Mouse (Mus musculus) liver, adult 2 months (tissue): Measurements from ENCODE around the gene Pdzd3. TPM values are rescaled to one million over a fixed set of nuclear protein-coding genes. Genes with fewer than 3 reads are reported as not detected.

ENCODE experiments used
- DNase-seq: peaks from one replicate; pipeline ENCODE4 v3.0.0-alpha.2; 2011; ENCODE audit warnings: low read depth, low spot score; ENCODE audit errors: extremely low read depth
- H3K27ac ChIP-seq: fragments of 200-500 bp; replicated peaks from 2 replicates; pipeline ENCODE4 v1.5.1; 2012; ENCODE audit warnings: low read depth, mild to moderate bottlenecking, control low read depth, inconsistent platforms, low read length; ENCODE audit not compliant: insufficient read depth
- H3K27me3 ChIP-seq: fragments of 200-500 bp; 2 replicates; pipeline ENCODE4 v1.6.1; 2012; ENCODE audit warnings: mild to moderate bottlenecking, moderate library complexity, low read length, inconsistent platforms; ENCODE audit not compliant: control insufficient read depth, insufficient read depth
- H3K36me3 ChIP-seq: fragments of 200-500 bp; 2 replicates; pipeline ENCODE4 v1.6.1; 2012; ENCODE audit warnings: low read length, inconsistent platforms; ENCODE audit not compliant: control insufficient read depth, insufficient read depth
- H3K4me1 ChIP-seq: fragments of 200-500 bp; 2 replicates; pipeline ENCODE4 v1.6.1; 2011; ENCODE audit warnings: low read length; ENCODE audit not compliant: control insufficient read depth, insufficient read depth
- H3K4me3 ChIP-seq: fragments of 200-500 bp; 2 replicates; pipeline ENCODE4 v1.5.1; 2011; ENCODE audit warnings: low read depth, mild to moderate bottlenecking, control low read depth, low read length, moderate library complexity; ENCODE audit not compliant: insufficient read depth
- H3K79me2 ChIP-seq: fragments of 200-500 bp; 2 replicates; pipeline ENCODE4 v1.6.1; 2012; ENCODE audit warnings: inconsistent platforms, mild to moderate bottlenecking, low read length, moderate library complexity; ENCODE audit not compliant: control insufficient read depth, insufficient read depth
- H3K9ac ChIP-seq: fragments of 200-500 bp; 2 replicates; pipeline ENCODE4 v1.6.1; 2012; ENCODE audit warnings: low read depth, mild to moderate bottlenecking, control low read depth, inconsistent platforms, low read length
- CTCF ChIP-seq: fragments of 200-500 bp; IDR thresholded peaks from 2 replicates; pipeline ENCODE4 v1.5.1; 2011; ENCODE audit warnings: low read depth, low read length, control low read depth
- POLR2A ChIP-seq: fragments of 200-500 bp; IDR thresholded peaks from 2 replicates; pipeline ENCODE4 v1.6.1; 2011; ENCODE audit warnings: low read length, control low read depth; ENCODE audit not compliant: insufficient read depth; ENCODE audit errors: extremely low read depth
- WGBS: fragments of 180-500 bp; shearing (Covaris S2); methylation state at CpG from one replicate; pipeline ENCODE4 v1.1.7; 2018; 5-methylcytosine and 5-hydroxymethylcytosine counted together
- polyA plus RNA-seq: library from polyadenylated mRNA; depleted of rRNA; stranded (reverse); fragments of >200 nt; gene quantifications from 2 replicates; pipeline ENCODE4 v1.2.3, GENCODE M21; 2012; rRNA removed
- total RNA-seq: library from RNA; depleted of rRNA; stranded (reverse); fragments of >200 nt; gene quantifications from 2 replicates; pipeline ENCODE4 v1.2.3, GENCODE M21; 2014; rRNA removed

The Pdzd3 gene
- total and polyA plus RNA-seq, 2 experiments: not detected

GRCm38 (mm10) chr9:44207840-44208239 is 43.4 kb downstream of the Pdzd3 start:
- H3K4me3 ChIP-seq: no peak overlapping the region
- H3K9ac ChIP-seq: no peak overlapping the region
- no peaks in the 10 kb centered on the region for H3K36me3 ChIP-seq
- no peak for TF ChIP-seq CTCF
- peaks cover 18% of the 10 kb centered on the region; the same call in 1 of the 2 replicates for H3K79me2 ChIP-seq
- DNase-seq: no peak
- H3K27ac ChIP-seq: no peak overlapping the region
- H3K4me1 ChIP-seq: no peaks in the 10 kb centered on the region
- no peaks in the 10 kb centered on the region for H3K27me3 ChIP-seq
- 81% methylated on average over 2 of the region's 2 CpGs for WGBS

GRCm38 (mm10) chr9:44200458-44200857 is 50.8 kb downstream of the Pdzd3 start:
- Histone ChIP-seq H3K36me3 (peaks cover 15% of the 10 kb centered on the region), H3K27me3 (no peaks in the 10 kb centered on the region), H3K4me1 (no peaks in the 10 kb centered on the region), H3K27ac (no peak overlapping the region), H3K9ac (no peak overlapping the region), H3K79me2 (peaks cover 3% of the 10 kb centered on the region; the same call in 1 of the 2 replicates), H3K4me3 (no peak overlapping the region)
- DNase-seq: no peak
- WGBS: 91% methylated on average over 3 of the region's 3 CpGs
- TF ChIP-seq CTCF (no peak), POLR2A (no peak)

DNA sequence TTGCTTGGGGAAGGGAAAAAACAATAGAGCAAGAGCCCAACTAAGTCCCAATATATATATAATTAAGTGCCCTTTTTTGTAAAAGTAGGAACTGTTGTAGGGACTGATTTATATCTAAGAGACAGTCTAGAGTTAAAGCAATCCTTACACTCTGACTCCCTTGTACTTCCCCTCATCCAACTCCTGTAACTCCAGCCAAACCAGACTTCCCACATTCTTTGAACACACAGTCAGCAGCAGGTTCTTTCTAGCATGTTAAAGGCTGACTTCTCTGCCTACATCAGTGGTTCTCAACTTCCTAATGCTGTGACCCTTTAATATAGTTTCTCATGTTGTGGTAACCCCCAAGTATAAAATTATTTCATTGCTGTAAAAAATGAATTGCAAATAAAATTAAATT is 51.7 kb downstream of the Pdzd3 start:
- Histone ChIP-seq H3K79me2 (peaks cover 3% of the 10 kb centered on the region; the same call in 1 of the 2 replicates), H3K4me3 (no peak overlapping the region), H3K9ac (no peak overlapping the region), H3K27ac (no peak overlapping the region), H3K27me3 (no peaks in the 10 kb centered on the region), H3K36me3 (peaks cover 15% of the 10 kb centered on the region), H3K4me1 (no peaks in the 10 kb centered on the region)
- no peak for DNase-seq
- TF ChIP-seq CTCF: no peak

DNA sequence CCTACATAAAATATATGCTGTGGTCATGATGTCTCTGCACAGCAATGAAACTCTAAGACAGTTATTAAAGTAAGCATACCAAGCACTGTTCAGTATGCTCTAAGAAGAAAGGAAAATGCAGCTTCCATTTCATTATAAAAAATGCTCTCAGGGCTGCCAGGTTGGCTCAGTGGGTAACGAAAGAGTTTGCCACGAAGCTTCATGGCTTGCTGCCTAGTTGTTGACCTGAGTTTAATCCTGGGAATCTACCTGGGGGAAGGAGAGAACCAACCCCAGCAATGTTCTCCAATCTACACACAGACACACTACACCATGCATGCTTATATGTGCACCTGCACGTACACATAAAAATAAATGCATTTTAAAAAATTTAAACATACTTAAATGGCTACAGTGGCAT is 52.1 kb downstream of the Pdzd3 start:
- H3K27me3 ChIP-seq: no peaks in the 10 kb centered on the region
- H3K4me3 ChIP-seq: no peak overlapping the region
- peaks cover 3% of the 10 kb centered on the region; the same call in 1 of the 2 replicates for H3K79me2 ChIP-seq
- H3K4me1 ChIP-seq: peaks cover 2% of the 10 kb centered on the region; the same call in 1 of the 2 replicates
- 60% methylated on average over 3 of the region's 3 CpGs for WGBS
- H3K27ac ChIP-seq: no peak overlapping the region
- DNase-seq: no peak
- TF ChIP-seq POLR2A: no peak
- TF ChIP-seq CTCF: no peak
- H3K36me3 ChIP-seq: peaks cover 15% of the 10 kb centered on the region
- no peak overlapping the region for H3K9ac ChIP-seq

Other genes starting within 250 kb of the Pdzd3 start
- gene Thy1, start 208.1 kb downstream of the Pdzd3 start, total RNA-seq: 0.46 and 0.87 TPM in 2 replicates
- gene Thy1, start 208.1 kb downstream of the Pdzd3 start, polyA plus RNA-seq: 3.2 and 4.5 TPM in 2 replicates
- 9.9 and 13.6 TPM in 2 replicates for gene Usp2, start 184.4 kb downstream of the Pdzd3 start, total RNA-seq
- 1.6 and 3.1 TPM in 2 replicates for gene Usp2, start 184.4 kb downstream of the Pdzd3 start, polyA plus RNA-seq
- under 0.01 TPM in 1 of 2 replicates, not detected in the other for gene Mfrp, start 149.7 kb downstream of the Pdzd3 start, total RNA-seq
- not detected in 2 replicates for gene Mfrp, start 149.7 kb downstream of the Pdzd3 start, polyA plus RNA-seq
- 2.7 and 3.0 TPM in 2 replicates for gene C1qtnf5, start 144.2 kb downstream of the Pdzd3 start, total RNA-seq
- 5.6 and 5.7 TPM in 2 replicates for gene C1qtnf5, start 144.2 kb downstream of the Pdzd3 start, polyA plus RNA-seq
- 0.09 TPM in 1 of 2 replicates, not detected in the other for gene Gm49380, start 138.0 kb downstream of the Pdzd3 start, total RNA-seq
- gene Gm49380, start 138.0 kb downstream of the Pdzd3 start, polyA plus RNA-seq: not detected in 2 replicates
- 3.1 and 5.0 TPM in 2 replicates for gene Rnf26, start 138.0 kb downstream of the Pdzd3 start, total RNA-seq
- gene Rnf26, start 138.0 kb downstream of the Pdzd3 start, polyA plus RNA-seq: 16.7 and 19.0 TPM in 2 replicates
- gene Mcam, start 117.0 kb downstream of the Pdzd3 start, total RNA-seq: 3.6 and 6.7 TPM in 2 replicates
- gene Mcam, start 117.0 kb downstream of the Pdzd3 start, polyA plus RNA-seq: 4.2 and 4.5 TPM in 2 replicates
- gene Cbl, start 17.4 kb downstream of the Pdzd3 start, total RNA-seq: 2.8 and 4.3 TPM in 2 replicates
- 1.8 and 2.4 TPM in 2 replicates for gene Cbl, start 17.4 kb downstream of the Pdzd3 start, polyA plus RNA-seq
- gene Ccdc153, start 10.8 kb downstream of the Pdzd3 start, total RNA-seq: not detected in 2 replicates
- not detected in 2 replicates for gene Ccdc153, start 10.8 kb downstream of the Pdzd3 start, polyA plus RNA-seq
- gene Nlrx1, start 17.1 kb upstream of the Pdzd3 start, total RNA-seq: 3.5 and 5.6 TPM in 2 replicates
- 8.6 and 10.0 TPM in 2 replicates for gene Nlrx1, start 17.1 kb upstream of the Pdzd3 start, polyA plus RNA-seq
- not detected in 2 replicates for gene Abcg4, start 37.1 kb upstream of the Pdzd3 start, total RNA-seq
- gene Abcg4, start 37.1 kb upstream of the Pdzd3 start, polyA plus RNA-seq: 0.11 TPM in 1 of 2 replicates, not detected in the other
- 7.4 and 7.6 TPM in 2 replicates for gene Hinfp, start 54.2 kb upstream of the Pdzd3 start, total RNA-seq
- gene Hinfp, start 54.2 kb upstream of the Pdzd3 start, polyA plus RNA-seq: 10.6 and 16.9 TPM in 2 replicates
- gene C2cd2l, start 68.8 kb upstream of the Pdzd3 start, total RNA-seq: 5.2 and 7.9 TPM in 2 replicates
- gene C2cd2l, start 68.8 kb upstream of the Pdzd3 start, polyA plus RNA-seq: 60.1 and 60.9 TPM in 2 replicates
- 8.7 and 13.1 TPM in 2 replicates for gene Dpagt1, start 74.5 kb upstream of the Pdzd3 start, total RNA-seq
- gene Dpagt1, start 74.5 kb upstream of the Pdzd3 start, polyA plus RNA-seq: 57.4 and 71.7 TPM in 2 replicates
- gene H2afx, start 83.2 kb upstream of the Pdzd3 start, total RNA-seq: 5.6 and 11.2 TPM in 2 replicates
- gene H2afx, start 83.2 kb upstream of the Pdzd3 start, polyA plus RNA-seq: 22.5 and 23.6 TPM in 2 replicates
- 61.3 and 67.7 TPM in 2 replicates for gene Hmbs, start 92.8 kb upstream of the Pdzd3 start, total RNA-seq
- 58.8 and 61.4 TPM in 2 replicates for gene Hmbs, start 92.8 kb upstream of the Pdzd3 start, polyA plus RNA-seq
- 14.5 and 22.0 TPM in 2 replicates for gene Vps11, start 110.2 kb upstream of the Pdzd3 start, total RNA-seq
- gene Vps11, start 110.2 kb upstream of the Pdzd3 start, polyA plus RNA-seq: 15.9 and 17.0 TPM in 2 replicates
- 87.8 and 131 TPM in 2 replicates for gene Hyou1, start 128.0 kb upstream of the Pdzd3 start, total RNA-seq
- gene Hyou1, start 128.0 kb upstream of the Pdzd3 start, polyA plus RNA-seq: 75.0 and 111 TPM in 2 replicates
- 250 and 307 TPM in 2 replicates for gene Slc37a4, start 145.4 kb upstream of the Pdzd3 start, total RNA-seq
- gene Slc37a4, start 145.4 kb upstream of the Pdzd3 start, polyA plus RNA-seq: 153 and 185 TPM in 2 replicates
- 455 and 516 TPM in 2 replicates for gene Rps25, start 155.7 kb upstream of the Pdzd3 start, total RNA-seq
- 82.7 and 98.8 TPM in 2 replicates for gene Rps25, start 155.7 kb upstream of the Pdzd3 start, polyA plus RNA-seq
- 31.0 and 35.0 TPM in 2 replicates for gene Trappc4, start 156.1 kb upstream of the Pdzd3 start, total RNA-seq
- gene Trappc4, start 156.1 kb upstream of the Pdzd3 start, polyA plus RNA-seq: 28.0 and 30.7 TPM in 2 replicates
- 8.8 and 10.2 TPM in 2 replicates for gene Ccdc84, start 167.1 kb upstream of the Pdzd3 start, total RNA-seq
- gene Ccdc84, start 167.1 kb upstream of the Pdzd3 start, polyA plus RNA-seq: 14.7 and 22.0 TPM in 2 replicates
- not detected in 2 replicates for gene Foxr1, start 189.7 kb upstream of the Pdzd3 start, total RNA-seq
- gene Foxr1, start 189.7 kb upstream of the Pdzd3 start, polyA plus RNA-seq: not detected in 2 replicates
- not detected in 2 replicates for gene Upk2, start 203.5 kb upstream of the Pdzd3 start, total RNA-seq
- not detected in 2 replicates for gene Upk2, start 203.5 kb upstream of the Pdzd3 start, polyA plus RNA-seq
- 5.4 and 5.9 TPM in 2 replicates for gene Bcl9l, start 231.4 kb upstream of the Pdzd3 start, total RNA-seq
- 26.0 and 27.9 TPM in 2 replicates for gene Bcl9l, start 231.4 kb upstream of the Pdzd3 start, polyA plus RNA-seq